Mouse (Mus musculus): ENCODE measurements around the gene Fhl3. TPM values are rescaled to one million over a fixed set of nuclear protein-coding genes. Genes with fewer than 3 reads are reported as not detected.
A peak's percentile ranks its signal among the peaks of the same experiment; 100 is the strongest.

Fhl3 gene
- polyA plus RNA-seq, 1 experiment from 2014 or later, result 12.5 TPM

GRCm38 (mm10) chr4:124685453-124685852, 15.0 kb upstream of the Fhl3 start:
- Histone ChIP-seq H3K36me3 (peaks cover 49% of the 10 kb centered on the region), H3K27ac (no peak overlapping the region), H3K9me3 (no peaks in the 10 kb centered on the region), H3K9ac (no peak overlapping the region), H3K4me2 (replicated peaks) (no peak overlapping the region), H3K27me3 (no peaks in the 10 kb centered on the region), H3K4me3 (no peak overlapping the region), H3K4me1 (no peaks in the 10 kb centered on the region)
- 90% methylated on average over 8 of the region's 8 CpGs for WGBS
- ATAC-seq (ENCODE audit: insufficient number of reproducible peaks, insufficient read depth, low FRiP score, low TSS enrichment), result no peak

- H3K36me3 ChIP-seq, result peaks cover 45% of the 10 kb centered on the region
- 86% methylated on average over 8 of the region's 8 CpGs for WGBS
Observed at GRCm38 (mm10) chr4:124685897-124686402, 14.6 kb upstream of the Fhl3 start.

GRCm38 (mm10) chr4:124691455-124691854, 9.0 kb upstream of the Fhl3 start:
- Histone ChIP-seq H3K9ac (0 out of 2 replicates have a peak overlapping the region, but pooled peaks have one; percentile 36), H3K4me1 (peaks cover 16% of the 10 kb centered on the region; the same call in 1 of the 2 replicates), H3K4me3 (no peak overlapping the region), H3K9me3 (no peaks in the 10 kb centered on the region), H3K27ac (no peak overlapping the region), H3K4me2 (replicated peaks) (no peak overlapping the region), H3K36me3 (peaks cover 7% of the 10 kb centered on the region; the same call in 1 of the 2 replicates), H3K27me3 (0 out of 2 replicates have a peak, but pooled peaks cover 4% of the 10 kb centered on the region)
- 87% methylated on average over 8 of the region's 8 CpGs for WGBS
- no peak for ATAC-seq (ENCODE audit: insufficient number of reproducible peaks, insufficient read depth, low FRiP score, low TSS enrichment)

More at GRCm38 (mm10) chr4:124685897-124686402, 14.6 kb upstream of the Fhl3 start:
- H3K4me3 ChIP-seq, result no peak overlapping the region
- no peak overlapping the region for H3K27ac ChIP-seq
- H3K9me3 ChIP-seq, result no peaks in the 10 kb centered on the region
- H3K9ac ChIP-seq, result no peak overlapping the region
- no peaks in the 10 kb centered on the region for H3K27me3 ChIP-seq
- peaks cover 2% of the 10 kb centered on the region; the same call in 1 of the 2 replicates for H3K4me1 ChIP-seq
- no peak overlapping the region for H3K4me2 ChIP-seq (replicated peaks)
- ATAC-seq (ENCODE audit: insufficient number of reproducible peaks, insufficient read depth, low FRiP score, low TSS enrichment), result no peak

- Histone ChIP-seq H3K4me1 (peaks cover 16% of the 10 kb centered on the region; the same call in 1 of the 2 replicates), H3K4me3 (peak overlapping the region; percentile 87), H3K9ac (peak overlapping the region; percentile 81), H3K27me3 (0 out of 2 replicates have a peak, but pooled peaks cover 4% of the 10 kb centered on the region), H3K36me3 (peaks cover 7% of the 10 kb centered on the region; the same call in 1 of the 2 replicates), H3K4me2 (replicated peaks) (peak overlapping the region; percentile 68), H3K9me3 (no peaks in the 10 kb centered on the region), H3K27ac (no peak overlapping the region)
- 67% methylated on average over 3 of the region's 3 CpGs for WGBS
- no peak for ATAC-seq (ENCODE audit: insufficient number of reproducible peaks, insufficient read depth, low FRiP score, low TSS enrichment)
Observed at GRCm38 (mm10) chr4:124692416-124692861, 8.1 kb upstream of the Fhl3 start.

- Histone ChIP-seq H3K9me3 (no peaks in the 10 kb centered on the region), H3K27ac (peak within 1 kb of the TSS; percentile 55; the same call in 1 of the 2 replicates), H3K4me2 (replicated peaks) (peak within 1 kb of the TSS; percentile 68)
Observed at GRCm38 (mm10) chr4:124693135-124693894, 7.2 kb upstream of the Fhl3 start, which contains the start of gene Utp11. Utp11 (minus strand) TSS chr4:124693600.

GRCm38 (mm10) chr4:124694572-124694971, 5.9 kb upstream of the Fhl3 start:
- ATAC-seq (ENCODE audit: insufficient number of reproducible peaks, insufficient read depth, low FRiP score, low TSS enrichment), result no peak
- 0 out of 2 replicates have a peak, but pooled peaks cover 4% of the 10 kb centered on the region for H3K27me3 ChIP-seq
- 0 out of 2 replicates have a peak, but pooled peaks cover under 1% of the 10 kb centered on the region for H3K36me3 ChIP-seq
- H3K9me3 ChIP-seq, result no peaks in the 10 kb centered on the region
- no peak overlapping the region for H3K27ac ChIP-seq
- no peak overlapping the region for H3K4me3 ChIP-seq
- H3K9ac ChIP-seq, result no peak overlapping the region
- 76% methylated on average over 2 of the region's 2 CpGs for WGBS
- peaks cover 18% of the 10 kb centered on the region for H3K4me1 ChIP-seq
- no peak overlapping the region for H3K4me2 ChIP-seq (replicated peaks)

More at GRCm38 (mm10) chr4:124693135-124693894, 7.2 kb upstream of the Fhl3 start, which contains the start of gene Utp11:
- peaks cover 16% of the 10 kb centered on the region; the same call in 1 of the 2 replicates for H3K4me1 ChIP-seq
- peak within 1 kb of the TSS; percentile 87 for H3K4me3 ChIP-seq
- H3K9ac ChIP-seq, result peak within 1 kb of the TSS; percentile 81
- H3K36me3 ChIP-seq, result peaks cover 7% of the 10 kb centered on the region; the same call in 1 of the 2 replicates
- peak; percentile 92 for ATAC-seq (ENCODE audit: insufficient number of reproducible peaks, insufficient read depth, low FRiP score, low TSS enrichment)
- 0 out of 2 replicates have a peak, but pooled peaks cover 4% of the 10 kb centered on the region for H3K27me3 ChIP-seq
- under 1% methylated on average over 43 of the region's 43 CpGs for WGBS

- Histone ChIP-seq H3K9ac (peak overlapping the region; percentile 12; the same call in 1 of the 2 replicates), H3K27ac (no peak overlapping the region), H3K27me3 (0 out of 2 replicates have a peak, but pooled peaks cover 4% of the 10 kb centered on the region), H3K9me3 (no peaks in the 10 kb centered on the region), H3K4me2 (replicated peaks) (no peak overlapping the region; the same call in 1 of the 2 replicates), H3K4me1 (peaks cover 21% of the 10 kb centered on the region), H3K36me3 (no peaks in the 10 kb centered on the region), H3K4me3 (no peak overlapping the region)
- WGBS, result 14% methylated on average over 18 of the region's 18 CpGs
- ATAC-seq (ENCODE audit: insufficient number of reproducible peaks, insufficient read depth, low FRiP score, low TSS enrichment), result no peak
Observed at GRCm38 (mm10) chr4:124695786-124696516, 4.5 kb upstream of the Fhl3 start.

- Histone ChIP-seq H3K4me1 (peaks cover 50% of the 10 kb centered on the region), H3K4me3 (peak overlapping the region; percentile 95), H3K27ac (peak overlapping the region; percentile 97), H3K9ac (peak overlapping the region; percentile 98), H3K27me3 (0 out of 2 replicates have a peak, but pooled peaks cover 4% of the 10 kb centered on the region), H3K36me3 (no peaks in the 10 kb centered on the region), H3K9me3 (no peaks in the 10 kb centered on the region), H3K4me2 (replicated peaks) (peak overlapping the region; percentile 80)
- WGBS, result 3% methylated on average over 6 of the region's 6 CpGs
- ATAC-seq (ENCODE audit: insufficient number of reproducible peaks, insufficient read depth, low FRiP score, low TSS enrichment), result no peak
Observed at GRCm38 (mm10) chr4:124699791-124700190, 710 bp upstream of the Fhl3 start.

- H3K4me1 ChIP-seq, result peaks cover 55% of the 10 kb centered on the region
Observed at GRCm38 (mm10) chr4:124701052-124701845, 748 bp downstream of the Fhl3 start.

GRCm38 (mm10) chr4:124701916-124702315, 1.4 kb downstream of the Fhl3 start:
- peak overlapping the region; percentile 97 for H3K27ac ChIP-seq
- peak overlapping the region; percentile 98 for H3K9ac ChIP-seq
- WGBS, result 28% methylated on average over 4 of the region's 5 CpGs

More at GRCm38 (mm10) chr4:124701052-124701845, 748 bp downstream of the Fhl3 start:
- Histone ChIP-seq H3K9me3 (no peaks in the 10 kb centered on the region), H3K36me3 (peaks cover 12% of the 10 kb centered on the region), H3K4me2 (replicated peaks) (peak overlapping the region; percentile 80), H3K4me3 (peak overlapping the region; percentile 95), H3K9ac (peak overlapping the region; percentile 98), H3K27me3 (no peaks in the 10 kb centered on the region), H3K27ac (peak overlapping the region; percentile 97)
- ATAC-seq (ENCODE audit: insufficient number of reproducible peaks, insufficient read depth, low FRiP score, low TSS enrichment), result 0 out of 2 replicates have a peak, but pooled peaks have one; percentile 3
- WGBS, result under 1% methylated on average over 22 of the region's 22 CpGs

More at GRCm38 (mm10) chr4:124701916-124702315, 1.4 kb downstream of the Fhl3 start:
- H3K4me1 ChIP-seq, result peaks cover 54% of the 10 kb centered on the region
- no peak for ATAC-seq (ENCODE audit: insufficient number of reproducible peaks, insufficient read depth, low FRiP score, low TSS enrichment)
- peaks cover 16% of the 10 kb centered on the region for H3K36me3 ChIP-seq
- no peaks in the 10 kb centered on the region for H3K9me3 ChIP-seq
- H3K4me3 ChIP-seq, result peak overlapping the region; percentile 95
- peak overlapping the region; percentile 80 for H3K4me2 ChIP-seq (replicated peaks)
- no peaks in the 10 kb centered on the region for H3K27me3 ChIP-seq
